Mouse (Mus musculus) heart, embryonic 10.5 days (tissue): Measurements from ENCODE around the gene Trim11. TPM values are rescaled to one million over a fixed set of nuclear protein-coding genes. Genes with fewer than 3 reads are reported as not detected.

Source experiments
- DNase-seq: peaks from one replicate; pipeline ENCODE4 v3.0.0-alpha.2; 2017; ENCODE audit warnings: low spot score
- H3K27ac ChIP-seq: fragments of 300-500 bp; sonication (generic); 2 replicates; pipeline ENCODE4 v1.5.1; 2016; ENCODE audit warnings: mild to moderate bottlenecking
- H3K27me3 ChIP-seq: fragments of 300-500 bp; sonication (generic); 2 replicates; pipeline ENCODE4 v1.6.1; 2016; ENCODE audit warnings: mild to moderate bottlenecking; ENCODE audit not compliant: poor library complexity, insufficient read depth, severe bottlenecking
- H3K36me3 ChIP-seq: fragments of 300-500 bp; sonication (generic); 2 replicates; pipeline ENCODE4 v1.6.1; 2016; ENCODE audit warnings: mild to moderate bottlenecking, moderate library complexity
- H3K4me1 ChIP-seq: fragments of 300-500 bp; sonication (generic); 2 replicates; pipeline ENCODE4 v1.6.1; 2016; ENCODE audit warnings: mild to moderate bottlenecking
- H3K4me3 ChIP-seq: fragments of 300-500 bp; sonication (generic); 2 replicates; pipeline ENCODE4 v1.5.1; 2016; ENCODE audit warnings: mild to moderate bottlenecking, moderate library complexity
- H3K9me3 ChIP-seq: fragments of 300-500 bp; sonication (generic); 2 replicates; pipeline ENCODE4 v1.6.1; 2016; ENCODE audit warnings: mild to moderate bottlenecking, moderate library complexity
- WGBS: fragments of 180-500 bp; shearing (Covaris S2); methylation state at CpG from one replicate; pipeline ENCODE4 v1.1.7; 2016; 5-methylcytosine and 5-hydroxymethylcytosine counted together
- polyA plus RNA-seq: library from polyadenylated mRNA; unstranded; fragments of >200 nt; fragmentation: Nextera tagmentation; extraction: Ambion mirVana; gene quantifications from 2 replicates; pipeline ENCODE4 v1.2.1, GENCODE M21; 2016

Trim11 gene
- polyA plus RNA-seq, 1 experiment from 2014 or later: 24.0 TPM

DNA sequence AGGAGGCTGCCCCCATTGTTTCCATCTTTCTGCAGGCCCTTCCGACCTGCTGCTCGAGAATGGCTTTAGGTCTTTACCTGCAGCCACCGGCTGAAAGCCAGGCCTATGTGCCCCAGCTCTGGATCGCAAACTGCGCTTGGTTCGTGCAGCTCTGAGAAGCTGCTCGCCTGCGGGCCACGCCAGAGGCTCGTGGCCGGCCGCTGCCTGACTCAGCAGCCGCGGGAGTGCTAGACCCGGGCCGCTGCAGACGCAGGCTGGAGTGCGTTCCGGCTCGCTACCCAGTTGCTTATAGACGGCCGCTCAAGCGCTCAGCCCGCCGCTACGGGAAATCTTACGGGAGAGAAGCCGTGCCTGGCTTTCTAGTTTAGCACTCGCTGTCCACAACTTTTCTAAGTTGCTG is 743 bp upstream of the Trim11 start:
- no peaks in the 10 kb centered on the region for H3K27me3 ChIP-seq
- no peak for DNase-seq
- under 1% methylated on average over 29 of the region's 29 CpGs for WGBS

DNA sequence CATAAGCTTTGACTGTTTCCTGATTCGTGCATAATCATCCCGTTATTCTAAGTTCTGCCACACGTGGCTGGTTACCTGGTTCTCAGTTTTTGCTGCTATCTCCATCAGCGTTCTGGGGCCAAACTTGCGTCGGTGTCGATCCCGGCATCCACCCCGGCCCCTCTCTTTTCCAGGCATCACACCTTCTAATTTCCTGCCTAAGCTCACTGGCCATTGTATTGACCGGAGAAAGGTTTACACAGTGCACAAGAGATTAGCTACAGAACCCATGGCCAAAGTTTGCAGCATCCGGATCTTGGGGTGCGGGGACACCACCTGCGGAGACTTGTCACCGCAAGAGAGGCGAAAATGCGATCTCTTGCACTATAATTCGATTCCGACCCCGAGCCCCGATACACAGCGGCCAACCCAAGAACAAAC is 276 bp upstream of the Trim11 start:
- under 1% methylated on average over 21 of the region's 21 CpGs for WGBS
- H3K4me1 ChIP-seq: peaks cover 61% of the 10 kb centered on the region
- no peak for DNase-seq

More for the DNA sequence above, 743 bp upstream of the Trim11 start:
- Histone ChIP-seq H3K36me3 (peaks cover 28% of the 10 kb centered on the region), H3K9me3 (no peaks in the 10 kb centered on the region), H3K4me3 (peak overlapping the region; percentile 82), H3K4me1 (peaks cover 61% of the 10 kb centered on the region), H3K27ac (peak overlapping the region; percentile 93)

DNA sequence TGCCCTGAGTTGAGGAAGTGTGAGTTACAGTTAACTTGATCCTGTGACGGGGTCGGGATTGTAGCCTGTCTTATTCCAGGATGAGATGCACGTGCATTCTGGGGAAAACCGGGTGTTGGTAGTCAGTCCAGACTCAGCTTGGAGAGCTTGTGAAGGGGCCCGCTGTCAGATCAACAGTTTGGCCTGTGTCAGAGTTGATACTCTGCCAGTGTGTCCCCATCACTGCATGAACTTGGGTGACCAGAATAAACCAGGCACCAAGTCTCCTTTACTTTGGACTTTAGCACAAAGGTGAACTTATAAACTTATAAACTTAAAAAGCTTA is 775 bp downstream of the Trim11 start:
- no peak for DNase-seq
- 3% methylated on average over 5 of the region's 5 CpGs for WGBS
- Histone ChIP-seq H3K36me3 (peaks cover 36% of the 10 kb centered on the region), H3K9me3 (no peaks in the 10 kb centered on the region), H3K27ac (peak overlapping the region; percentile 93), H3K4me3 (peak overlapping the region; percentile 82), H3K27me3 (no peaks in the 10 kb centered on the region), H3K4me1 (peaks cover 72% of the 10 kb centered on the region)

More for the DNA sequence above, 276 bp upstream of the Trim11 start:
- Histone ChIP-seq H3K27me3 (no peaks in the 10 kb centered on the region), H3K27ac (peak overlapping the region; percentile 93), H3K9me3 (no peaks in the 10 kb centered on the region), H3K36me3 (peaks cover 28% of the 10 kb centered on the region), H3K4me3 (peak overlapping the region; percentile 82)

DNA sequence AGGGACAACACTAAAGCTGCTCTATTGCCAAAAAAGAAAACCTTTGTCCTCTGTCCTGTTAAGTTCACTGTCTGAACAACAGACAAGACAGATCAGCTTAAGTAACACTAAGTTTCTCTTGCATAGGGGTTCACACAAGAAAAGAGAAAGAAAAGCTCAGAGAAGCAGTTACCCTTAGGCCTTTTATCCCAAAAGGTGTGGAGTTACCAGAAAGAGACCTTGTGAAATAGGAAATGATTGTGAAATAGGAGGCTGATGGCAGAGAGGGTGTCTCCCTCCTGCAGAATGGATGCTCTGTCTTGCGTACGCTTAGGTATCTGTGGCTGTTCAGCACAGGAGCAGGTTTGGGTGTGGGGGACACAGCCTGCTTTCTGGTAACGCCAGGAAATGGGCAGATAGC is 1.3 kb downstream of the Trim11 start:
- WGBS: 56% methylated on average over 3 of the region's 3 CpGs
- Histone ChIP-seq H3K4me1 (peaks cover 69% of the 10 kb centered on the region), H3K27me3 (no peaks in the 10 kb centered on the region), H3K4me3 (peak overlapping the region; percentile 82), H3K9me3 (no peaks in the 10 kb centered on the region), H3K36me3 (peaks cover 38% of the 10 kb centered on the region), H3K27ac (peak overlapping the region; percentile 93)
- DNase-seq: no peak

DNA sequence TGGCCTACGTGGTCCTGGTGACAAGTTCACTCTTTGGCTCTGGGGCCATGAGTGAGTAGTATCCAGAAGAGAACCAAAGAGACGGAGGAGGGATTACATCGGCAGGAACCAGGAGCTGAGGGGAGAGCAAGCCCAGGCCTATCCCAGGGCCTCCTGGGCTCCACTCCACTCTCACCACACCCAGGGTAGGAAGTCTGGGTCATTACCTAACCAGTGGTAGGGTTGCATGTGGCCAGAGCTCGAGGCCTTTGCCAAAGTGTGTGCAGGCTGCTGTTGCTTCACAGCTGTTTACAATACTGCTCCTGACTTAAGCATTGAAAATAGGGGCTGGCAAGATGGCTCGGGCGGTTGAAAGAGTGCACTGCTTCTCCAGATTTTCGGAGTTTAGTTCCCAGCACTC is 1.8 kb downstream of the Trim11 start:
- Histone ChIP-seq H3K4me3 (peak overlapping the region; percentile 82), H3K36me3 (peaks cover 38% of the 10 kb centered on the region), H3K27ac (peak overlapping the region; percentile 93), H3K4me1 (peaks cover 69% of the 10 kb centered on the region), H3K9me3 (no peaks in the 10 kb centered on the region), H3K27me3 (no peaks in the 10 kb centered on the region)
- WGBS: 74% methylated on average over 7 of the region's 7 CpGs
- DNase-seq: no peak

DNA sequence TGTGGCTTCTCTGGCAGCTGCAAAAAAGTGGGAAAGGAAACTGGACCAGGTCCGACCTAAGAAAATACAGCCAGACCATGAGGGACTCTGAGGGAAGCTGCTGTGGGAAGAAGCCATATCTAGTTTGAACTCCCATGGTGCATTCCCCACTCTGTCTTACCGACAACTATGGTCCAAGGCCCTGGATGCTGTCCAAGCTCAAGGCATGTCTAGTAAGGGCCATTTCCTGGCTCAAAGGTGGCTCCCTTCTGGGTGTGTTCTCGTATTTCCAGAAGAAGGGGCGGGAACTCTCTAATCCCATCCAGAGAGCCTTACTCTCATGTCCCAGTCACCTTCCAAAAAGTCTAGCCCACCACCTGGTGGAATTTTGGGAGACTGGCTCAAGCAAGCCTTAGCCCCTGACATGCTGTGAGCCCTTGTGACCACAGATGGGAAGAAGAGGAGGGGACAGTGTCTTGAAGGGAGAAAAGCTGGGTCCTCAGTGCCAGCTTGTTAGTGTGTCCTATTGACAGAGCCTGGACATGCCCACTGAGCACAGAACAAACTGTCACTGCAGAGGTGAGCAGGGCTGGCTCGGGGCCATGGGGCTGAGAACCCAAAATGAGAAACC is 2.6 kb downstream of the Trim11 start:
- DNase-seq: no peak
- Histone ChIP-seq H3K27ac (peak overlapping the region; percentile 33; the same call in 1 of the 2 replicates), H3K36me3 (peaks cover 45% of the 10 kb centered on the region), H3K27me3 (no peaks in the 10 kb centered on the region), H3K4me3 (peak overlapping the region; percentile 82; the same call in 1 of the 2 replicates), H3K4me1 (peaks cover 77% of the 10 kb centered on the region), H3K9me3 (no peaks in the 10 kb centered on the region)
- WGBS: 61% methylated on average over 5 of the region's 5 CpGs

DNA sequence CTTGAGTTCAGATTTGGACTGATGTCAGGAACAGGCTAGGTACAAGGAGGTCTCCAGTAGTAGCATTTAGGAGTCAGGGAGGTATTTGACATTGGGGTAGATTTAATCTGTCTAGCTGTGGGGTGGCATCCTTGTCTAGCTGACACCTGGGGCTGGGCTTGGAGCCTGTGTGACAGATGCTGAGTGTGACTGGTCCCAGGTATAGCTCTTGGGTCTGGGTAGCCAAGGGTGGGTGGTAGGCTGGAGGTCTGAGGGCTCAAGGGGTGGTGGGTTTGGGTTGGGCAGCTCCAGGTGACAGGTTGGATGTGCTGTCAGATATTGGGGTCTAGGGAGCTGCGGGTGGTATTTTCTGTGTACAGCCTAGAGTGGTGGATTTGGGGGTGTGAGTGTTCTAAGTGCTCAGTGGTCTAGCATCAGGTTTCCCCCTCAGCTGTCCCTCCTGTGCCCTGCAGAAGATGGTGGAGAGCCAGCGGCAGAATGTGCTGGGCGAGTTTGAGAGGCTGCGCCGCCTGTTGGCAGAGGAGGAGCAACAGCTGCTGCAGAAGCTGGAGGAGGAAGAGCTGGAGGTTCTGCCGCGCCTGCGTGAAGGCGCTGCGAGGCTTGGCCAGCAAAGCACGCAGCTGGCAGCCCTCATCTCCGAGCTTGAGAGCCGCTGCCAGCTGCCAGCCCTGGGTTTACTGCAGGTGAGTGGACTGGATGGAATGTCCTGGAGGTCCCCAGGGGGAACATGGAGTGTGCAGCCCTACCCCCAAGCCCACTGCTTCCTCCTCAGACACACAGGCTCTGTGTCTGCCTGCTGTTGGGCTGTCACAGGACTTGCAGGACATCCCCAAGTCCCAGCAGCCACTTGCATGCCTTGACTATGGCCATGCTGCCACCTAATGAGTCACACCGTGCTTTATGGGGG is 3.9 kb downstream of the Trim11 start:
- no peak for DNase-seq
- peak overlapping the region; percentile 86 for H3K27ac ChIP-seq
- 54% methylated on average over 14 of the region's 14 CpGs for WGBS
- no peaks in the 10 kb centered on the region for H3K27me3 ChIP-seq
- no peaks in the 10 kb centered on the region for H3K9me3 ChIP-seq
- H3K36me3 ChIP-seq: peaks cover 57% of the 10 kb centered on the region
- H3K4me1 ChIP-seq: peaks cover 86% of the 10 kb centered on the region
- peak overlapping the region; percentile 22; the same call in 1 of the 2 replicates for H3K4me3 ChIP-seq

DNA sequence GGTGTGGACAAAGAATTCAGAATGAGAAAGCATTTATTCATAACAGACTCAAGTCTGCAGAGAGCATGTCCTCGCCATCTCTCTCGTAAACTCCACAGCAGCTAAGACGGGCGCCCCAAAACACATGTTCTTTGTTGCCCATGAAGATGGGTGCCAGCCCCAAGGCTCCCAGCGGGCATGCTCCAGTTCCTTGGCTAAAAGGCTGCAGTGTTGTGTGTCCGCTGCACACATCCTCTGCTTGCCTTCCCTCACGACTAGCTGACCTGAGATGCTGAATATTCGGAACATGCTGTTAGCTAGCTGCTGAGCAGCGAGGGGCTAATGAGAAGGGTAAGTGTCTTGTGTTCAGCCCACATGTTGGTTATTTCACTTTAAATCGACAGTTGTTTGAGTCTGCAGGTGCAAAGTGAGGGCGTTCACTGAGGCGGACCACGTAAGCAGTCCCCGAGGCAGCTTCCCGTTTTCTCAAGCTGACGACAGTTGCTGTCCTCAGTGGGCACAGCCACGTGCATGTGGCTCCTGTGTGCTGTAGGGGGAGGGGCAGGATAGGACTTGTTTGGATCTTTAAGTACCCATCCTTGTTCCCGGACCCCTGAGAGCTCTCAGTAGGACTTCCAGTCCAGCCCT is 4.7 kb downstream of the Trim11 start:
- WGBS: 84% methylated on average over 18 of the region's 18 CpGs
- Histone ChIP-seq H3K9me3 (no peaks in the 10 kb centered on the region), H3K4me3 (no peak overlapping the region; the same call in 1 of the 2 replicates), H3K27me3 (no peaks in the 10 kb centered on the region), H3K4me1 (peaks cover 87% of the 10 kb centered on the region), H3K36me3 (peaks cover 64% of the 10 kb centered on the region), H3K27ac (peak overlapping the region; percentile 86)
- no peak for DNase-seq

DNA sequence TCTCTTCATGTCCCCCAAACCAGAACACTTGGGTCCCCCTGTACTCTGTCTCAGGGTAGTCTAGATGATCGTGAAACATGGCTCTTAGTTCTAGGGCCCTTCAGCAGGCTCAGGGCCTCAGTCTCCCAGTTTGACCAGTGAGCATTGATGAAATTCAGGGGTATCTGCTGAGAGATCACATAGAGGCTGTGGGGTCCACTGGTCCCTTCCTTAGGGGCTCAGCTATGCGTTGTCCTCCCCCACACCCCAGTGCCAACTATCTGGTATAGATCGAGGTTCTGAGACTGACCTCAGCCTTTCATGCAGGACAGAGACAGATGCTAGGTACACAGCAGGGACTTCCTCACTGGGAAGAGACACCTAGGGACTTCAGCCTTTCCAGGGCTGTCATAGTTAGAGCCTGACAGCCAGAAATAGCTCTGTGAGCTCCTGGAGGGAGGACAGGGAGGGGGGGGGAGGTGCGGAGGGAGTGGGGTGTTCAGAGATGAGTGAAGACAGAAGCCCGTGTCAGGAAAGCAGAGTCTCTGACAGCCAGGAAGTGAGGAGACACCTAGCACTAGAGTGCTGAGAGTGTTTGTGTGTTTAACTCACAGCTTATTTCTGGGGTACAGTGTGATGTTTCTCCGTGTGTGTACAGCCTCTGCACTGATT is 5.9 kb downstream of the Trim11 start:
- Histone ChIP-seq H3K4me3 (peak overlapping the region; percentile 29), H3K4me1 (peaks cover 97% of the 10 kb centered on the region), H3K27me3 (no peaks in the 10 kb centered on the region), H3K9me3 (no peaks in the 10 kb centered on the region), H3K27ac (peak overlapping the region; percentile 86), H3K36me3 (peaks cover 76% of the 10 kb centered on the region)
- 54% methylated on average over 6 of the region's 6 CpGs for WGBS
- peak; percentile 88 for DNase-seq

DNA sequence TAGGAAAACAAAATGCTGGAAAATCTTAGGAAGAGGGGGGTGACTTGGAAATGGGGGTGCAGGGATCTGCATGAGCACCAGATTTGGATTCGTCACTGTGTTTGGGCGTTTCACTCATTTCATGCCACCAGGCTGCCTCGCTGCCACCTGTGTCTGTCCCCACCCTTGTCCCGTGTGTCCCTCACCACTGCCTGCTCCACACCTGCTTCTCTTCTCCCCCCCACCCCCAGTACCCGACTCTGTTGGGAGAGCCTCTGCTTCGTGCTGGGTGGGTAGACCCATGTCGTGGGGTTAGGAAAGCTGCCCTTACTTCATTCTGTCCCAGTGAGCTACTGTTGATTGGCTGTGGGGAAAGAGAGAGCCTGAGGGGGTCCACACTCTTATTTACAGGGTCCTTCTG is 6.8 kb downstream of the Trim11 start:
- Histone ChIP-seq H3K27me3 (no peaks in the 10 kb centered on the region), H3K4me1 (peaks cover 97% of the 10 kb centered on the region), H3K9me3 (no peaks in the 10 kb centered on the region), H3K27ac (peak overlapping the region; percentile 82), H3K4me3 (no peak overlapping the region), H3K36me3 (peaks cover 85% of the 10 kb centered on the region)
- WGBS: 81% methylated on average over 7 of the region's 7 CpGs
- no peak for DNase-seq

DNA sequence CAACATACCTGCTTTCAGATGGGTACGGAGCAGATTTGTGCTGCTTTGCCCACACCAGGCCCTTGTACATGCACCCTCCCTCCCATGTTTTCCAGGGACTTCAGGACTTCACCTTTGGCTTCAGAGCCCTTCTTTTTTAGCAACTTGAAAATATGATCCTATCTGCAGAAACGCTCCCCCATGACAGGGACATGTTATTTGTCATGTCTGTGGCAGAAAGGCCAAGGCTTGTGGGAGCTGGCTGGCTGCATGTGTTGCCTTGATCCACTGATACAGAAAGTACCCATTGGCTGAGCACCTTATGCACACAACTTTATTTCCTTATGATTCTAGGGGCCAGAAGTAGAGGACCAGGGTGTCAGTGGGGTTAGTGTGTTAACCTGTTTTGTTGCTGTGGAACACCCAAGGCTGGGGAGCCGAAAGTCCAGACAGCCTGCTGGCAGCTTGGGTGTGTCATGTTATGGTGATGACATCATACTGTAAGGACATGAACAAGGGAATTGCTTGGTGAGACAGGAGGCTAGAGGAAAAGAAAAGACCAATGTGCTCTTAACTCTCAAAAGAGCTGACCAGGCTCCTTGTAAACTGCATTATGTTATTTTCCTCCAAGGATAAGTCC is 7.5 kb downstream of the Trim11 start:
- H3K9me3 ChIP-seq: no peaks in the 10 kb centered on the region
- H3K4me3 ChIP-seq: no peak overlapping the region
- no peaks in the 10 kb centered on the region for H3K27me3 ChIP-seq
- H3K36me3 ChIP-seq: peaks cover 92% of the 10 kb centered on the region
- 71% methylated on average over 3 of the region's 3 CpGs for WGBS
- DNase-seq: no peak
- H3K4me1 ChIP-seq: peaks cover 97% of the 10 kb centered on the region
- H3K27ac ChIP-seq: peak overlapping the region; percentile 82

DNA sequence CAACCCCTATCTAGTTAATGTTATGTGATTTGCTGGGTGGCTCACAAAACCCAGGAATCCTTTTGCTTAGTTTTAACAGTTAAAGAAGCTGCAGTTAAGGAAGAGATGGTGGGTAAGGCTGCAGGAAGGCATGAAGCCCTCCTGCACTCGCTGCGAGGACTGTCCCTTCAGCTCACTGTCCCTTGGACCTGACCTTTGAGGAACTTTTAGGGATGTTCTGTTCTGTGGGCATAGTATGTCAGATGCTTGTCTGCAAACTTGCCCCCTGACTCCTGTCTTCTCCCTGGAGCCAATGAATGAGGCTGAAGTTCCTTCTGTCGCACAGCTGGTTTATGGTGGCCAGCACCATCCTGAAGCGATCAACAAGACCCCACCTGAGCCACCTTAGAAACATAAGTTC is 11.3 kb downstream of the Trim11 start:
- H3K27me3 ChIP-seq: peaks cover 10% of the 10 kb centered on the region
- peaks cover 68% of the 10 kb centered on the region for H3K36me3 ChIP-seq
- H3K4me1 ChIP-seq: peaks cover 99% of the 10 kb centered on the region
- WGBS: 93% methylated on average over 4 of the region's 4 CpGs
- DNase-seq: no peak
- no peaks in the 10 kb centered on the region for H3K9me3 ChIP-seq
- H3K27ac ChIP-seq: peak overlapping the region; percentile 76
- H3K4me3 ChIP-seq: no peak overlapping the region
